Mouse (Mus musculus): Measurements from ENCODE around the gene Olfr70. TPM values are rescaled to one million over a fixed set of nuclear protein-coding genes. Genes with fewer than 3 reads are reported as not detected.

The Olfr70 gene
- total RNA-seq, 1 experiment from 2014 or later = not detected

DNA sequence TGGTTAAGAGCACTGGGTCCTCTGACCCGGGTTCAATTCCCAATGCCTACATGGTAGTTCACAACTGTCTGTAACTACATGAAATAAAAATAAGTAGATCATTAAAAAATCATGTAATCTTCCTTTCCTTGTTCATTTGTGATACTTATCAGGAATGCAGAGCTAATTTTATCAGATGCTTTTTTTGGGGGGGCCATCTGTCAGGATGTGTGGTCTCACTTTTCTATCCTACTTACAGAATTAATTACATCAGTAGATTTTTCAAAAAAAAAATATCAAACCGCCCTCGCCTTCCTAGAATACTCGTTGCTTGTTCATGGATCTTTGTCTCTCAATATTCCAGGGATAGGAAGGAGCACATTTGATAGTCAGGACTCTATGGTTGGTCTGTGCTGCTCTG lies 21.6 kb upstream of the Olfr70 start:
- ATAC-seq (replicated peaks in 1 of 2; ENCODE audit: insufficient read depth in 1 of 2, low FRiP score in 2 of 2, low TSS enrichment in 1 of 2, low read depth in 1 of 2, poor library complexity in 2 of 2, severe bottlenecking in 2 of 2) = no peak

GRCm38 (mm10) chr4:43720491-43721228 lies 20.1 kb upstream of the Olfr70 start:
- ATAC-seq (replicated peaks in 1 of 2; ENCODE audit: insufficient read depth in 1 of 2, low FRiP score in 2 of 2, low TSS enrichment in 1 of 2, low read depth in 1 of 2, poor library complexity in 2 of 2, severe bottlenecking in 2 of 2) = no peak

DNA sequence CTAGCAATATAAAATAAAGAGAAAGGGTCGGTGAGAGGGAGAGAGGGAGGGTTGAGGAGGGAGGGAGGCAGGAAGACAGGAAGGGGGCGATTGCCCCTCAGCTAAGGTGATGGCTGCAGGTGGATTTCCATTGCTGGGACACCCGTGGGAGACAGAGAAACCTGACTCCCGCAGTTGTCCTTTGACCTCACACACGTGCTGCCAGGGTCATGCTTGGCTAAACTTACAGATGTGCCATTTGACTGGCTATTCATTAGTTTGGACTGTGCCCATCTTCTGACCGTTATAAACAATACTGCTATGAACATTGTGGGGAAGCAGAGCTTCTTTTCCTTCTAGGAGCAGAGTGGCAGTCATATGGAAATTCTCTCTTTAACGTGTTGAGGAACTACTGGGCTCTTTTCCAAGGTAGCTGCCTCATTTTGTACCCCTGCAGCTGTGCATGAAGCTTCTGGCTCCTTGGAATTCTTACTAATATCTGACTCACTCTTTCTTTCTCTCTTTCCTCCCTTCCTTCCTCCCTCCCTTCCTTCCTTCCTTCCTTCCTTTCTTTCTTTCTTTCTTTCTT lies 13.1 kb upstream of the Olfr70 start:
- no peak for ATAC-seq (replicated peaks in 1 of 2; ENCODE audit: insufficient read depth in 1 of 2, low FRiP score in 2 of 2, low TSS enrichment in 1 of 2, low read depth in 1 of 2, poor library complexity in 2 of 2, severe bottlenecking in 2 of 2)

DNA sequence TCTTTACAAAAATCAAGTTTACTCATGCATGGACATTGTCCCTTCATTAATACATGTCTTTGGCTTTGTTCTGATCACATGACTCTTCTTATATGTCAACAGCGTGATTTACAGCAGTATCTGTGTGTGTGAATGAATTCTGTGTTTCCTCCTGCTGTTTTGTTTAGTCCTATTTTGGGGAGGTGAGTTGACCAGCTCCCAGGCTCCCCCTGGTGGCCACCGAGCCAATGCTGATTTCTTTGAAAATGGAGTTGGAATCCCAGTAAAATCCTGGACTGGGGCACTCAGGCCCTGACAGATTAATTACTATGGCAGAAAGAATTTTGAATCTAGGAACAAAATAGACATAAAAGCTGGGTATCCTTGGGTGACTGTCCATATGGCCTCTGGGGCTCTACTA lies 11.2 kb upstream of the Olfr70 start:
- ATAC-seq (replicated peaks in 1 of 2; ENCODE audit: insufficient read depth in 1 of 2, low FRiP score in 2 of 2, low TSS enrichment in 1 of 2, low read depth in 1 of 2, poor library complexity in 2 of 2, severe bottlenecking in 2 of 2) = 0 out of 4 replicates have a peak, but pooled peaks of 1 of the 2 experiments have one; percentile 12

- ATAC-seq (replicated peaks in 1 of 2; ENCODE audit: insufficient read depth in 1 of 2, low FRiP score in 2 of 2, low TSS enrichment in 1 of 2, low read depth in 1 of 2, poor library complexity in 2 of 2, severe bottlenecking in 2 of 2) = no peak
Measured at GRCm38 (mm10) chr4:43709869-43710268, 9.3 kb upstream of the Olfr70 start, which contains the start of gene Olfr71. Gene Olfr71, minus strand, starts transcription at chr4:43710255.

- ATAC-seq (replicated peaks in 1 of 2; ENCODE audit: insufficient read depth in 1 of 2, low FRiP score in 2 of 2, low TSS enrichment in 1 of 2, low read depth in 1 of 2, poor library complexity in 2 of 2, severe bottlenecking in 2 of 2) = no peak
Measured at GRCm38 (mm10) chr4:43705991-43706390, 5.4 kb upstream of the Olfr70 start.

GRCm38 (mm10) chr4:43703851-43704250 lies 3.2 kb upstream of the Olfr70 start:
- ATAC-seq (replicated peaks in 1 of 2; ENCODE audit: insufficient read depth in 1 of 2, low FRiP score in 2 of 2, low TSS enrichment in 1 of 2, low read depth in 1 of 2, poor library complexity in 2 of 2, severe bottlenecking in 2 of 2) = no peak

DNA sequence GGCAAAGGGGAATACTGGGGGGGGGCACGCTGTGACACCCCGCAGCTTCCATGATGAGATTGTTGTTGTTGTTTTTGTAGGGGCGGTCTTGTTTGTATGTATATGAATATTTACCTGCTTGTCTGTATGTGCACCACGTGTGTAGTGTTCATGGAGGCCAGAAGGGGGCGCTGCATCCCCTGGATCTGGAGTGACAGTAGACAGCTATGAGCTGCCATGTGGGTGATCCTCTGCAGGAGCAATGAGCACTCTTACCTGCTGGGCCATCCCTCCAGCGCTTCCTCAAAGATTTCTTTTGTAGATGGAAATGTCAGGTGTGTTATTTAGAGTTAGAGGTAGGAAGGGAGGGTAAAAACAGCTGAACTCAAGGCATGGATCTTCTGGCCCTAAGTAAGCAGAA lies 2.8 kb upstream of the Olfr70 start:
- ATAC-seq (replicated peaks in 1 of 2; ENCODE audit: insufficient read depth in 1 of 2, low FRiP score in 2 of 2, low TSS enrichment in 1 of 2, low read depth in 1 of 2, poor library complexity in 2 of 2, severe bottlenecking in 2 of 2) = no peak

DNA sequence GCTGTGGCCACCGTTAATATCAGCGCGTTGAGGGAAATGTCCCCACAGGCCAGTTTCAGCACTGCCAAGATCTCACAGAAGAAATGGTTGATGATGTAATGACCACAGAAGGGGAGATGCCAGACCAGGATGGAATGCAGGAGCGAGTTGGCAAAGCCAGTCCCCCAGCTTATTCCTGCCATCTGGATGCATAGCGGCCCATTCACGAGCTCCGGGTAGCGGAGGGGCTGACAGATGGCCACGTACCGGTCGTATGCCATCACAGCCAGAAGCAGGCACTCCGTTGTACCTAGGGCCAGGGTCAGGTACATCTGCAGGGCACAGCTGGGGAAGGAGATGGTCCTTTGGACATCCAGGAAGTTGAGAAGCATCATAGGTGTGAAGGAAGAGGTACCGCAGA lies 4.0 kb downstream of the Olfr70 start:
- no peak for ATAC-seq (replicated peaks in 1 of 2; ENCODE audit: insufficient read depth in 1 of 2, low FRiP score in 2 of 2, low TSS enrichment in 1 of 2, low read depth in 1 of 2, poor library complexity in 2 of 2, severe bottlenecking in 2 of 2)

DNA sequence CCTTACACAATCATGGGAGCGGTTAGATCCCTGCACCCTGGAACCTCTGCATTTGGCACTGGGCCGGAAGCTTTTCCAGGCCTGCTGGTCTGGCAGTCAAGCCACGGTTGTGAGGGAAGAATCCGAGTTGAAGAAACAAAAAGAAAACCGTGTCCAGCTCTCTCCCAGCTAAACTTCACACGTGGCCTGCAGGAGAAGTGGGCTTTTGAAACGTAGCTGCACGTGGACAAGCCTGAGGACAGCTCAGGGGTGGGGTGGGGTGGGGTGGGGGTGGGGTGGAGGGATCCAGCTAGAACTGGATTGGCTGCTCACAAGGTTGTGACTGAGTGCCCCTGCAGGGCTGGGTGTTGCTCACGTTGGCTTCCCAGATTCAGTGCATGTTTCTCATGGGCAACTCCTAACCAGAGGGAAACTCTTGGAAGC lies 5.3 kb downstream of the Olfr70 start:
- ATAC-seq (replicated peaks in 1 of 2; ENCODE audit: insufficient read depth in 1 of 2, low FRiP score in 2 of 2, low TSS enrichment in 1 of 2, low read depth in 1 of 2, poor library complexity in 2 of 2, severe bottlenecking in 2 of 2) = no peak

GRCm38 (mm10) chr4:43694439-43695248 lies 6.0 kb downstream of the Olfr70 start:
- ATAC-seq (replicated peaks in 1 of 2; ENCODE audit: insufficient read depth in 1 of 2, low FRiP score in 2 of 2, low TSS enrichment in 1 of 2, low read depth in 1 of 2, poor library complexity in 2 of 2, severe bottlenecking in 2 of 2) = peak in 1 of 2 experiments; percentile 29; a peak in 1 of 4 replicates

DNA sequence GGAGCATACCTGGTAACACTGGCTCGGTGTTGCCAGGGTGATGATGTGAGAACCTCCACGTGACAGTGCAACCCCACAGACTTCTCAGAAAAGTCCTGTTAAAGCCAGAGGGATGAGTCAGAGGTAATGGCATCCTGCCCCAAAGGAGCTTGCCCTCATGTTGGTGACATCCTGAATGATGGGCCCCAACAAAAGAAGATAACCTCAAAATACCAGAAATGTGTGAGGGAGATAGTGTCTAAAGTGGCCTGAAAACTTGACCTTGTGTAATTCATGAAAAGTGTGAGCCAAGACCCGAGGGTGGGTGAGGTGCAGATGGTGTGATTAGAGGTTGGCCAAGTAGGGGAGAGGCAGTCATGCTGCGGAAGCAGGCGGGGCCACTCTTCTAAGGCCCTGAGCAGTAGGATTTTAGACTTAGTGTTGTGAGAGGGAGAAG lies 6.8 kb downstream of the Olfr70 start:
- ATAC-seq (replicated peaks in 1 of 2; ENCODE audit: insufficient read depth in 1 of 2, low FRiP score in 2 of 2, low TSS enrichment in 1 of 2, low read depth in 1 of 2, poor library complexity in 2 of 2, severe bottlenecking in 2 of 2) = peak; percentile 17 to 47; a peak in 2 of 4 replicates

- ATAC-seq (replicated peaks in 1 of 2; ENCODE audit: insufficient read depth in 1 of 2, low FRiP score in 2 of 2, low TSS enrichment in 1 of 2, low read depth in 1 of 2, poor library complexity in 2 of 2, severe bottlenecking in 2 of 2) = no peak
Measured at GRCm38 (mm10) chr4:43691026-43691425, 9.6 kb downstream of the Olfr70 start.

DNA sequence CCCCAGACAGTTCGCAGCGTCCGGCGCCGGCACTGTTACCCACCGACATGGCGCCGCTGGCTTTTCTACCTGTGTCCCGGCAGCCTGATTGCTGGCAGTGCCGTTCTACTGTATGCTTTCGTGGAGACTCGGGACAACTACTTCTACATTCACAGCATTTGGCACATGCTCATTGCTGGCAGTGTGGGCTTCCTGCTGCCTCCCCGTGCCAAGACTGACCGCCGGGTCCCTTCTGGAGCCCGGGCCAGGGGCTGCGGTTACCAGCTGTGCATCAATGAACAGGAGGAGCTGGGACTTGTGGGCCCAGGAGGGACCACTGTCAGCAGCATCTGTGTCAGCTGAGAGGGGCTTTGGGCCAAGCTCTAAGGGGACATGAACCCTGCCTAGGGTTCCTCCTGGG lies 10.6 kb downstream of the Olfr70 start:
- no peak for ATAC-seq (replicated peaks in 1 of 2; ENCODE audit: insufficient read depth in 1 of 2, low FRiP score in 2 of 2, low TSS enrichment in 1 of 2, low read depth in 1 of 2, poor library complexity in 2 of 2, severe bottlenecking in 2 of 2)

DNA sequence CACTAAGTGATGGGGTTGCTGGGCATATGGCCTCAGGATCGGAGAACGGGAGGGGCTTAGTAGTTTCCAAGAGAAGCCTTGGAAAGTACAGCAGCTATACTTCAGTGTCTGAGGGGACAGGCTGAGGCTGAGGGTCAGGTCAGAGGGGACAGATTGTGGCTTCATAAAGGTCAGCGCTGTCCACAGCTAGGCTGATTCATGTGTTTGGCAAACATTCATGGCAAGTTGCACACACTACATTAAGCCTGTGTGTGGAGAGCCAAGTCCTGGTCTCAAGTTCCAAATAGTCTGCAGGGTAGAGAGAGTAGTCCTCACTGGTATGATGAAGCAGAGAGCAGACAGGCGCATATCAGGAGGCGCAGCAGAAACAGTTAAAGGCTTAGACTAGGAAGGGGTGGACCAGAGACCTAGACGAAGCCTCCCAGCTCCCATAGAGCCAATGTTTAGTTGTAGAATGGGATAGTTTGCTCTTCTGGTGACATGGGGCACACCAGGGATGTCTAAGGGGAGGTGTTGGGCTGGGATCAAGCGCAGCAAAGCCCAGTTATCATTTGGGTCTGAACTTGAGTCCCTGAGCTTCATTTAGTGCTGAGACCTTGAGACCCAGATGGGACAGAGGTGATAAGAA lies 21.1 kb downstream of the Olfr70 start:
- ATAC-seq (replicated peaks in 1 of 2; ENCODE audit: insufficient read depth in 1 of 2, low FRiP score in 2 of 2, low TSS enrichment in 1 of 2, low read depth in 1 of 2, poor library complexity in 2 of 2, severe bottlenecking in 2 of 2) = no peak

DNA sequence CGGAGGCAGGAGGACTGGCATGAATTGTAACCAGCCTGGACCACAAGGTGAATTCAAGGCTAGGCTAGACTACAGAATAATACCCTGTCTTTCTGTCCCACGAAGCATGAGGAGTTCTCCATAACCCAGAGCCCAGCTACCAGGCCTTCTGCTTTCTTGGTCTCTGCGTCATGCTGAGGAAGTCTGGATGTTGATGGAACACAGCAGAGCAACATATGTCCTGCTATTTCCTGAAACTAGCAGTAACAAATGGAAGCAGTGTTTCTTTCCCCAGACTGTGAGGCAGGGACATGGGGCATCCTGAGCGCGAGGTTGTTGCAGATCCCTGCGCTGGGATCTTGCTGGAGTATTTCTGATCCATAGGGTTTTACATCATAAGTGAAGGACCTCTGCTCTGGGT lies 22.1 kb downstream of the Olfr70 start:
- ATAC-seq (replicated peaks in 1 of 2; ENCODE audit: insufficient read depth in 1 of 2, low FRiP score in 2 of 2, low TSS enrichment in 1 of 2, low read depth in 1 of 2, poor library complexity in 2 of 2, severe bottlenecking in 2 of 2) = no peak

DNA sequence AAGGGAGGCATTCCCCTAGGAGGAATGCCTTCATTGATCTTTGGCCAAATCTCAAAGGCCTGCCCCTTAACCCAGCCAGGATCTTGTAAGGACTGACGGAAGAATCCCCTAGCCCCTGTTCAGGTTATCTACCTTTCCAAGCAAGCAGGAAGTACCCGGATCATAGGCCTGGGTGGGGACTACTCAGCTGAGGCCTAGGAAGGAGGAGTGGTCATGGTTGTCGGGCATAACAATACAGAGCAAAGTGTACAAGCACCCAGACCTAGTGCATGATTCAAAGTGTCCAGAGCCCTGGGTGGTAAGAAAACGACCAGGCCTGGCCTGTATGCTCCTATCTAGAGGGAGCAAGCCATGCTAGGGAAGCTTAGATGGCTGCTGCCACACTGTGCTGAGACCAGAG lies 25.0 kb downstream of the Olfr70 start:
- no peak for ATAC-seq (replicated peaks in 1 of 2; ENCODE audit: insufficient read depth in 1 of 2, low FRiP score in 2 of 2, low TSS enrichment in 1 of 2, low read depth in 1 of 2, poor library complexity in 2 of 2, severe bottlenecking in 2 of 2)

DNA sequence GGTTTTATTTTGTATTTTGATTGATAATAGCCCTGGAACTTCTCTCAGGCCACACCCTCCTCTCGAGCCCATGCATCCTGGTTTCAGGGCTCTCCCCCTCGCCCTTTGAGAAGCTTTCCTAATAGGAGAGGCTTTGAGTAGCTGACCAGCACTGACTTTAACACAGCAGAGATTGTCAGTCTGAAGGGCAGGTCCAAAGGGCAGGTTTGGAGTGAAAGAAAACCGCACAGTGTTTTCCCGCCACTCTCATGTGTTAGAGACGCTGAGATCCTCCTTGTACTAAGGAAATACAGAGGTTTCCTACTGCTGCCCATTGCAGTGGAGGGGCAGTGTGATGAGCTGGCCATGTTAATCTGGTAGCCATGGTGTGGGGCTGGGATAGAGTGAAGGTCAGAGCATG lies 25.6 kb downstream of the Olfr70 start:
- ATAC-seq (replicated peaks in 1 of 2; ENCODE audit: insufficient read depth in 1 of 2, low FRiP score in 2 of 2, low TSS enrichment in 1 of 2, low read depth in 1 of 2, poor library complexity in 2 of 2, severe bottlenecking in 2 of 2) = no peak

Data from hematopoietic stem cell, adult 5-6 weeks (primary cell).